ENCODE assay signal across 8 mouse cellular contexts in the genomic region with DNA sequence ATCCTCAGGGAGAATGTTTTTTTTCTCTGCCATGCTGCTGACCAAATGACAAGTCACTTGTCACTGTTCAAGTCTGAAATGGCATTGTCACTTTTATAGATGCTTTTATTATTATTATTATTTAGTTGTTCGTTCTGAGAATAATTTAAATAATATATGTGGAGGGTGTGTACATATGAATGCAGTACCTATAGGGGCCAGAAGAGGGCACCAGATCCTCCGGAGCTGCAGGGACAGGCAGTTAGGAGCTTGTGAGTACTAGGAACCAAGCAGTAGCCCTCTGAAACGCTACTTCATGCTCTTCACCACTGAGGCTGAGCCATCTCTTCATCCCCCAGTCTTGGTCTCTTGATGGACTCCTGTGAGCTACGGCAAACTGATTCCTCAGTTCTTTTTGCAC.
A peak's percentile ranks its signal among the peaks of the same experiment; 100 is the strongest.
DNase-seq lines count a peak whose midpoint lies in the region; ATAC-seq and TF ChIP-seq lines count a peak whose summit lies in the region.

No protein-coding gene starts in this region.

- no peak overlapping the region for H3K4me2 ChIP-seq in forebrain, embryonic 13.5 days

- no peak overlapping the region for H3K4me3 ChIP-seq in bone marrow, adult 2 months (replicated peaks; ENCODE audit: control insufficient read depth, low read depth, low read length)
- no peak overlapping the region for H3K4me3 ChIP-seq in forebrain, embryonic 13.5 days

- WGBS in bone marrow, adult 2 months, result 70% methylated on average over 4 of the region's 4 CpGs
- 75% methylated on average over 4 of the region's 4 CpGs for whole genome bisulfite sequencing in forebrain, embryonic 13.5 days

- H3K9me3 ChIP-seq in forebrain, embryonic 13.5 days (replicated peaks), result peaks cover 4% of the 10 kb centered on the region; the same call in 1 of the 2 replicates

- no peak overlapping the region for H3K9ac ChIP-seq in forebrain, embryonic 13.5 days

- peaks cover 43% of the 10 kb centered on the region for H3K36me3 ChIP-seq in forebrain, embryonic 13.5 days (ENCODE audit: poor library complexity, severe bottlenecking)

- no peak for TF ChIP-seq POLR2A in bone marrow, adult 2 months (IDR thresholded peaks at IDR 0.05; ENCODE audit: borderline replicate concordance, control insufficient read depth, low read depth, low read length)

- no peak overlapping the region for H3K27ac ChIP-seq in bone marrow, adult 2 months (ENCODE audit: control insufficient read depth, insufficient read depth, low read depth, low read length, poor library complexity)
- no peak overlapping the region for H3K27ac ChIP-seq in forebrain, embryonic 13.5 days

- no peaks in the 10 kb centered on the region for H3K27me3 ChIP-seq in forebrain, embryonic 13.5 days

- peak; percentile 28 for DNase-seq in heart, postnatal 4 days
- no peak for DNase-seq in heart, adult 9 months (ENCODE audit: low spot score in 2 of 2)
- peak; percentile 12 for DNase-seq in CD4-positive helper T cell, adult 2 months (ENCODE audit: low read depth, low spot score)
- peak; percentile 22 for DNase-seq in naive thymus-derived CD4-positive, alpha-beta T cell, adult 2 months (ENCODE audit: low read depth)
- DNase-seq in layer of hippocampus, postnatal 10 days (ENCODE audit: low spot score in 2 of 2), result no peak
- no peak for DNase-seq in urinary bladder, adult 18-20 months (ENCODE audit: low spot score in 2 of 2)

- ATAC-seq in forebrain, embryonic 13.5 days, result no peak

- peak; percentile 70 for TF ChIP-seq CTCF in bone marrow, adult 2 months (IDR thresholded peaks at IDR 0.05; ENCODE audit: control insufficient read depth, insufficient read depth, low read length)

- no peaks in the 10 kb centered on the region for H3K4me1 ChIP-seq in bone marrow, adult 2 months (ENCODE audit: control insufficient read depth, insufficient read depth, low read length)
- peaks cover 32% of the 10 kb centered on the region for H3K4me1 ChIP-seq in forebrain, embryonic 13.5 days

Comparison
In these comparisons a context has a peak if more than half of its experiments do, and no peak if none do; other contexts are left out.
1. DNase-seq: peak in heart, postnatal 4 days (single experiment), CD4-positive helper T cell, adult 2 months (single experiment) and naive thymus-derived CD4-positive, alpha-beta T cell, adult 2 months (single experiment); none in heart, adult 9 months (0 of 2), layer of hippocampus, postnatal 10 days (0 of 2) and urinary bladder, adult 18-20 months (0 of 2).